Mouse (Mus musculus) cortical plate, adult 2 months (tissue): ENCODE data around the gene A930018P22Rik.

Source experiments
- CTCF ChIP-seq: fragments of 200-500 bp; IDR thresholded peaks from 2 replicates; pipeline ENCODE4 v1.5.1; 2011; ENCODE audit warnings: mild to moderate bottlenecking, control low read depth, low read length; ENCODE audit not compliant: insufficient read depth; ENCODE audit errors: extremely low read depth
- POLR2A ChIP-seq: fragments of 200-500 bp; IDR thresholded peaks from 2 replicates; pipeline ENCODE4 v1.6.1; 2011; ENCODE audit warnings: mild to moderate bottlenecking, low read length, control low read depth; ENCODE audit not compliant: insufficient read depth; ENCODE audit errors: extremely low read depth

GRCm38 (mm10) chr2:104144004-104144403 is 21.4 kb downstream of the A930018P22Rik start:
- no peak for TF ChIP-seq CTCF
- TF ChIP-seq POLR2A: no peak
